In the genomic region with DNA sequence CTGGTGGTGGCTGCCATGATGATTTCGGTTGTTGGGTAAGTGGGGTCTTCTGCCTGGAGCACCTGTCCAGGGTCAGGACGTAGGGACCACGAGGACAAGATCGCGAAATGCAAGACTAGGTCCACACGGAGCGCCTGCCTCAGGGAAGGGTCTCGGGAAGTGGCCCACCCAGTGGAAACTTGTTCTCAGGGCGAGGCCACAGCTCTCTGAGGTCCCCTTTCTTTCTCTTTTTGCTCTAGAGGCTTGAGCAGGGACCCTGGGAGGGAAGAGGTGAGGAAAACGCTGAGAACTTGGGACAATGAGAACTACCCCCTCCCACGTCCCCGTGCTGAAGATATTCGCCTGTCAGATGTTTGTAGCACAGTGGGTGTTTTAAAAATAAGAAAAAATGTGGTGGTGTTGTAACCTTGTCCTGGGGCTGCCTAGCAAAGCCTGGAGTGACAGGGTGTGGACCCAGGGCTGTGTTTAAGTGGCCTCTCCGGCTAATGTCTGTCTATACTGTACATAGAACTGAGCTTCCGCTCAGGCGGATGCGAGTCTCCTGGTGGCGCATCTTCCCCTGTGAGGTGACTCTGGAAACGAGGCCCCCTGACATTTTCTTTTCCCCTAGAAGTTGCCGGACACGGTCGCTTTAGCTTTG, we compare ENCODE assay signal across 9 mouse cellular contexts. TPM values are rescaled to one million over a fixed set of nuclear protein-coding genes. Genes with fewer than 3 reads are reported as not detected.
A peak's percentile ranks its signal among the peaks of the same experiment; 100 is the strongest.
DNase-seq lines count a peak whose midpoint lies in the region; ATAC-seq and TF ChIP-seq lines count a peak whose summit lies in the region.
"Had no signal": no experiment of that assay in that cellular context is flagged by ENCODE, and none has a peak within 500 bp of the region (broad histone marks: within the 10 kb centered on the region; RNA-seq: fewer than 3 reads in every experiment).

No protein-coding gene starts in this region.

- H3K9me3 ChIP-seq in hindbrain, embryonic 11.5 days (ENCODE audit: control insufficient read depth, low read length): no peaks in the 10 kb centered on the region
- H3K9me3 ChIP-seq in liver, embryonic 13.5 days (replicated peaks): no peaks in the 10 kb centered on the region

- H3K79me2 ChIP-seq in myocyte (ENCODE audit: control insufficient read depth, insufficient read depth): peaks cover 49% of the 10 kb centered on the region

- peak; percentile 67 for ATAC-seq in hindbrain, embryonic 11.5 days (ENCODE audit: low FRiP score)
- ATAC-seq in liver, embryonic 13.5 days (ENCODE audit: low read depth): peak; percentile 86

- H3ac ChIP-seq in myocyte (ENCODE audit: control insufficient read depth, insufficient read length): peak overlapping the region; percentile 57

- no peaks in the 10 kb centered on the region for H3K36me3 ChIP-seq in hindbrain, embryonic 11.5 days (ENCODE audit: control insufficient read depth, insufficient read depth, low read length)
- H3K36me3 ChIP-seq in liver, embryonic 13.5 days: peaks cover 10% of the 10 kb centered on the region
- peaks cover 17% of the 10 kb centered on the region for H3K36me3 ChIP-seq in myocyte (ENCODE audit: control insufficient read depth, insufficient read depth)

- peak; percentile 26 to 37 for DNase-seq in adrenal gland, adult 18-20 months (ENCODE audit: low spot score in 2 of 2)
- no peak for DNase-seq in adrenal gland, adult 8-10 months
- DNase-seq in 416B (ENCODE audit: low read depth): peak; percentile 71
- DNase-seq in hindbrain, embryonic 11.5 days (ENCODE audit: low spot score): no peak
- DNase-seq in liver, embryonic 13.5 days: peak; percentile 57
- no peak for DNase-seq in urinary bladder, postnatal 25 days (ENCODE audit: low spot score)

- H3K4me3 ChIP-seq in brown adipose tissue, adult 24 weeks (ENCODE audit: insufficient read depth, low read depth, low read length): peak overlapping the region; percentile 81
- peak overlapping the region; percentile 64 for H3K4me3 ChIP-seq in hindbrain, embryonic 11.5 days (ENCODE audit: low read depth, low read length)
- peak overlapping the region; percentile 79 for H3K4me3 ChIP-seq in liver, embryonic 13.5 days (replicated peaks)
- peak overlapping the region; percentile 90 for H3K4me3 ChIP-seq in myocyte

- H3K27me3 ChIP-seq in hindbrain, embryonic 11.5 days (ENCODE audit: control insufficient read depth, insufficient read depth, low read length): no peaks in the 10 kb centered on the region
- H3K27me3 ChIP-seq in liver, embryonic 13.5 days: no peaks in the 10 kb centered on the region
- H3K27me3 ChIP-seq in myocyte (ENCODE audit: control insufficient read depth, insufficient read depth, insufficient read length): no peaks in the 10 kb centered on the region

- H3K27ac ChIP-seq in brown adipose tissue, adult 24 weeks (replicated peaks; ENCODE audit: low read depth, low read length): peak overlapping the region; percentile 87
- H3K27ac ChIP-seq in hindbrain, embryonic 11.5 days (ENCODE audit: low read depth, low read length): peak overlapping the region; percentile 42; the same call in 1 of the 2 replicates
- peak overlapping the region; percentile 83 for H3K27ac ChIP-seq in liver, embryonic 13.5 days

- peak; percentile 27 for TF ChIP-seq POLR2A in myocyte (IDR thresholded peaks at IDR 0.05; ENCODE audit: insufficient read length, low read depth)

- peak overlapping the region; percentile 81 for H3K4me2 ChIP-seq in hindbrain, embryonic 11.5 days (replicated peaks; ENCODE audit: low read depth, low read length)
- H3K4me2 ChIP-seq in liver, embryonic 13.5 days: peak overlapping the region; percentile 88
- peak overlapping the region; percentile 79 for H3K4me2 ChIP-seq in myocyte (ENCODE audit: low read depth)

- WGBS in hindbrain, embryonic 11.5 days: 4% methylated on average over 22 of the region's 22 CpGs
- under 1% methylated on average over 22 of the region's 22 CpGs for WGBS in liver, embryonic 13.5 days (ENCODE audit: insufficient replicate concordance)

- peak overlapping the region; percentile 75 for H3K9ac ChIP-seq in hindbrain, embryonic 11.5 days (ENCODE audit: low read depth, low read length)
- H3K9ac ChIP-seq in liver, embryonic 13.5 days: peak overlapping the region; percentile 91

- peaks cover 13% of the 10 kb centered on the region for H3K4me1 ChIP-seq in brown adipose tissue, adult 24 weeks (ENCODE audit: control insufficient read depth, insufficient read depth, insufficient read length, low read length)
- no peaks in the 10 kb centered on the region for H3K4me1 ChIP-seq in hindbrain, embryonic 11.5 days (replicated peaks; ENCODE audit: control insufficient read depth, insufficient read depth, low read length)
- peaks cover 69% of the 10 kb centered on the region for H3K4me1 ChIP-seq in liver, embryonic 13.5 days (replicated peaks)

TF ChIP-seq in myocyte, 11 proteins besides CTCF, POLR2A, EP300 and RAD21:
- TF ChIP-seq MYOD1 (IDR thresholded peaks at IDR 0.05; ENCODE audit: control insufficient read depth in 1 of 3, insufficient read length in 2 of 3, low read depth in 2 of 3): no peak
- TF ChIP-seq E2F4 (IDR thresholded peaks at IDR 0.05; ENCODE audit: insufficient read depth): no peak
- no peak for TF ChIP-seq POLR2AphosphoS2 (IDR thresholded peaks at IDR 0.05; ENCODE audit: insufficient read length, low read depth)
- no peak for TF ChIP-seq USF1 (IDR thresholded peaks at IDR 0.05; ENCODE audit: low read depth)
- TF ChIP-seq MYOG (IDR thresholded peaks at IDR 0.05; ENCODE audit: control insufficient read depth in 1 of 3, insufficient read depth in 1 of 3, insufficient read length in 2 of 3, low read depth in 2 of 3): no peak
- TF ChIP-seq MAX (IDR thresholded peaks at IDR 0.05; ENCODE audit: low read depth): no peak
- TF ChIP-seq REST (IDR thresholded peaks at IDR 0.05; ENCODE audit: insufficient read depth, insufficient read length): no peak
- TF ChIP-seq CEBPB (IDR thresholded peaks at IDR 0.05; ENCODE audit: insufficient read depth, poor library complexity, severe bottlenecking): no peak
- TF ChIP-seq TCF12 (IDR thresholded peaks at IDR 0.05; ENCODE audit: insufficient read depth, poor library complexity, severe bottlenecking): no peak
- no peak for TF ChIP-seq TCF3 (IDR thresholded peaks at IDR 0.05; ENCODE audit: insufficient read length, low read depth)
- no peak for TF ChIP-seq SRF (IDR thresholded peaks at IDR 0.05; ENCODE audit: control insufficient read depth, insufficient read length, low read depth)
TF ChIP-seq in myocyte: peak in this region for 0.

RNA-seq across cellular contexts. Expression of a gene that starts 0.6 kb away (rescaled TPM):
- 100 to 1,000 TPM in 1 of 2 experiments, 10 to 100 TPM in 1; 96.5 to 123 TPM for total RNA-seq in adrenal gland, adult 18-20 months (2021)
- total RNA-seq in adrenal gland, adult 8-10 months (2022): 100 to 1,000 TPM; 114 to 145 (median 129) TPM
- polyA plus RNA-seq in brown adipose tissue, adult 24 weeks (2012; ENCODE audit: insufficient read depth, insufficient read length, missing spikeins): 45.7 and 56.8 TPM in 2 replicates
- polyA plus RNA-seq in hindbrain, embryonic 11.5 days (2014; fragmentation: Nextera tagmentation; extraction: Ambion mirVana): 40.4 and 48.0 TPM in 2 replicates
- 34.8 and 41.8 TPM in 2 replicates for polyA plus RNA-seq in liver, embryonic 13.5 days (2015; fragmentation: Nextera tagmentation; extraction: Ambion mirVana)
- polyA plus RNA-seq in myocyte (2012; fragmentation: generic; extraction: Trizol): 750 TPM

RNA-seq across cellular contexts. Expression of a gene that starts 5.6 kb away (rescaled TPM):
- total RNA-seq in adrenal gland, adult 18-20 months (2021): 10 to 100 TPM; 58.8 to 59.4 TPM
- 10 to 100 TPM; 51.9 to 66.2 (median 63.3) TPM for total RNA-seq in adrenal gland, adult 8-10 months (2022)
- 79.5 and 89.8 TPM in 2 replicates for polyA plus RNA-seq in brown adipose tissue, adult 24 weeks (2012; ENCODE audit: insufficient read depth, insufficient read length, missing spikeins)
- 104 and 111 TPM in 2 replicates for polyA plus RNA-seq in hindbrain, embryonic 11.5 days (2014; fragmentation: Nextera tagmentation; extraction: Ambion mirVana)
- 31.3 and 38.0 TPM in 2 replicates for polyA plus RNA-seq in liver, embryonic 13.5 days (2015; fragmentation: Nextera tagmentation; extraction: Ambion mirVana)
- 43.7 TPM for polyA plus RNA-seq in myocyte (2012; fragmentation: generic; extraction: Trizol)

RNA-seq across cellular contexts. Expression of a gene that starts 32.2 kb away (rescaled TPM):
- 10 to 100 TPM; 45.6 to 59.7 TPM for total RNA-seq in adrenal gland, adult 18-20 months (2021)
- 10 to 100 TPM; 45.7 to 50.8 (median 47.5) TPM for total RNA-seq in adrenal gland, adult 8-10 months (2022)
- 16.7 and 30.3 TPM in 2 replicates for polyA plus RNA-seq in brown adipose tissue, adult 24 weeks (2012; ENCODE audit: insufficient read depth, insufficient read length, missing spikeins)
- polyA plus RNA-seq in hindbrain, embryonic 11.5 days (2014; fragmentation: Nextera tagmentation; extraction: Ambion mirVana): 34.4 and 42.5 TPM in 2 replicates
- 17.3 and 21.5 TPM in 2 replicates for polyA plus RNA-seq in liver, embryonic 13.5 days (2015; fragmentation: Nextera tagmentation; extraction: Ambion mirVana)
- 11.7 TPM for polyA plus RNA-seq in myocyte (2012; fragmentation: generic; extraction: Trizol)

RNA-seq across cellular contexts. Expression of a gene that starts 41.5 kb away (rescaled TPM):
- under 1 TPM in 1 of 2 experiments, not detected in 1; 0.45 TPM for total RNA-seq in adrenal gland, adult 18-20 months (2021)
- under 1 TPM in 2 of 4 experiments, not detected in 2; 0.15 to 0.16 TPM for total RNA-seq in adrenal gland, adult 8-10 months (2022)
- polyA plus RNA-seq in brown adipose tissue, adult 24 weeks (2012; ENCODE audit: insufficient read depth, insufficient read length, missing spikeins): 1.9 and 4.4 TPM in 2 replicates
- 0.42 and 0.66 TPM in 2 replicates for polyA plus RNA-seq in hindbrain, embryonic 11.5 days (2014; fragmentation: Nextera tagmentation; extraction: Ambion mirVana)
- 0.14 and 0.22 TPM in 2 replicates for polyA plus RNA-seq in liver, embryonic 13.5 days (2015; fragmentation: Nextera tagmentation; extraction: Ambion mirVana)
- 55.6 TPM for polyA plus RNA-seq in myocyte (2012; fragmentation: generic; extraction: Trizol)
- total RNA-seq: left cerebral cortex, adult 18-20 months had no signal

Comparison
In these comparisons a context has a peak if more than half of its experiments do, and no peak if none do; other contexts are left out.
1. DNase-seq: peak in adrenal gland, adult 18-20 months (2 of 2), 416B (single experiment) and liver, embryonic 13.5 days (single experiment); none in adrenal gland, adult 8-10 months (single experiment), hindbrain, embryonic 11.5 days (single experiment) and urinary bladder, postnatal 25 days (single experiment).
2. RNA of a gene that starts 0.6 kb away (polyA plus RNA-seq): 750 TPM in myocyte (single experiment); 45.7 to 56.8 TPM in brown adipose tissue, adult 24 weeks, 40.4 to 48.0 TPM in hindbrain, embryonic 11.5 days and 34.8 to 41.8 TPM in liver, embryonic 13.5 days; every median in the first group is over 10 times any median in the second.
3. Peak in every context shown above with its lines, with median percentiles within 50 percentile points of each other: H3K27ac ChIP-seq, H3K4me3 ChIP-seq and H3K4me2 ChIP-seq.